ENCODE assay signal across 10 mouse cellular contexts in the genomic region with DNA sequence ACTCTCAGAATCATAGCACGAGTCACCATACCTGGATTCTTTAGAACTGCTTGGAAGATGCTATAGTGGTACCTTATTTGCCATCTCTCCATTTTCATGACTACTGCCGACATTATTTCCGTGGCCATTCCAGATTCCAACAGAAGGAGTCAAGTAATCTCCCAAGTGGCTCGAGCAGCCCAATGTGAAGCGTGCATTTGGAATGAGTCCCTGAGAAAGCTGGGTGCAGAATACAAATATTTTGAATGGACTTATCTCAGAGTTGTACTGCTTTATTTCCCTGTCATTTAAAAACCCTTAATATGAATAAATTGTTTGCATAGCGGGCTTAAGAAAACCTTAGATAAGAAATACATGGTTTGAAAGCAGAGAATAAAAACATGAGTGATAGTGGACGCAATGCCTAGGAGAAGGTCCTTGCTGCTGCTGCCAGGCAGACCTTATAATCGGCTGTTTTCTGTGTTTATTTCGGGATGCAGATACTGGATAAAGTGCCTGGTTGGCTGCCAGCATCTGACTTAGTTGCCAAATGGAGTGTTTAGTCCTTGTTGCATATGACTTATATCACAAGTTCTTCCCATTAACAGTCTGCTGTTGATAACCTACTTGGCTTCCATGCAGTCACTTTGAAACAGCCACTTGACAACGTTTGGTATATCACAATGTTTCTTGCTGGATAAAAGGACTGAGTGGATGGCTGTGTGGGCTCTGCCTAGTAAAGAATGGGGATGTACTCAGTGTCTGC.
DNase-seq lines count a peak whose midpoint lies in the region.
"Had no signal": no experiment of that assay in that cellular context is flagged by ENCODE, and none has a peak within 500 bp of the region (broad histone marks: within the 10 kb centered on the region; RNA-seq: fewer than 3 reads in every experiment).

No protein-coding gene starts in this region.

- intact Hi-C loops in heart, postnatal 14 days (cut with DNase I): no loop called here

- DNase-seq in cerebellum, adult 9-10 months: peak; percentile 14
- DNase-seq in cerebellum, adult 18-20 months: no peak
- peak; percentile 26 for DNase-seq in layer of hippocampus, adult 11-12 months (ENCODE audit: low spot score)
- DNase-seq in layer of hippocampus, postnatal 36 days: no peak
- DNase-seq in ovary, postnatal 36 days (ENCODE audit: low spot score): peak; percentile 34
- no peak for DNase-seq in ovary, postnatal 14 days (ENCODE audit: low spot score)
- peak; percentile 16 to 28 for DNase-seq in heart, postnatal 14 days
- DNase-seq in thymus, postnatal 0 days (ENCODE audit: low spot score): no peak
- DNase-seq: adrenal gland, postnatal 10 days; gastrocnemius, postnatal 36 days had no signal

Comparison
In these comparisons a context has a peak if more than half of its experiments do, and no peak if none do; other contexts are left out.
1. DNase-seq: peak in cerebellum, adult 9-10 months (single experiment), layer of hippocampus, adult 11-12 months (single experiment), ovary, postnatal 36 days (single experiment) and heart, postnatal 14 days (2 of 2); none in cerebellum, adult 18-20 months (0 of 2), layer of hippocampus, postnatal 36 days (0 of 2), ovary, postnatal 14 days (single experiment) and thymus, postnatal 0 days (single experiment).